Mouse (Mus musculus) liver, embryonic 11.5 days (tissue): Measurements from ENCODE around the gene 5430427O19Rik. TPM values are rescaled to one million over a fixed set of nuclear protein-coding genes. Genes with fewer than 3 reads are reported as not detected.

Source experiments
- ATAC-seq: fragments of 200-750 bp; cut with Nextera tagmentation; replicated peaks from 2 replicates; pipeline ENCODE4 v1.8.0; 2017; ENCODE audit warnings: moderate number of reproducible peaks, mild to moderate bottlenecking, moderate TSS enrichment, moderate library complexity; ENCODE audit not compliant: low FRiP score
- DNase-seq: peaks from one replicate; pipeline ENCODE4 v3.0.0-alpha.2; 2017; ENCODE audit warnings: low spot score
- H3K27ac ChIP-seq: fragments of 300-500 bp; sonication (generic); 2 replicates; pipeline ENCODE4 v1.5.1; 2014; ENCODE audit warnings: mild to moderate bottlenecking, low read depth, low read length, control low read depth
- H3K27me3 ChIP-seq: fragments of 300-500 bp; sonication (generic); replicated peaks from 2 replicates; pipeline ENCODE4 v1.6.1; 2014; ENCODE audit warnings: low read length, mixed read lengths; ENCODE audit not compliant: control insufficient read depth, insufficient read depth
- H3K36me3 ChIP-seq: fragments of 300-500 bp; sonication (generic); 2 replicates; pipeline ENCODE4 v1.6.1; 2014; ENCODE audit warnings: mild to moderate bottlenecking, low read length, moderate library complexity, mixed read lengths; ENCODE audit not compliant: control insufficient read depth, insufficient read depth
- H3K4me1 ChIP-seq: fragments of 300-500 bp; sonication (generic); replicated peaks from 2 replicates; pipeline ENCODE4 v1.6.1; 2014; ENCODE audit warnings: low read length, mixed read lengths; ENCODE audit not compliant: control insufficient read depth, insufficient read depth
- H3K4me2 ChIP-seq: fragments of 300-500 bp; sonication (generic); 2 replicates; pipeline ENCODE4 v1.6.1; 2014; ENCODE audit warnings: mild to moderate bottlenecking, control low read depth, moderate library complexity
- H3K4me3 ChIP-seq: fragments of 300-500 bp; sonication (generic); 2 replicates; pipeline ENCODE4 v1.5.1; 2014; ENCODE audit warnings: low read depth, low read length, control low read depth
- H3K9ac ChIP-seq: fragments of 300-500 bp; sonication (generic); 2 replicates; pipeline ENCODE4 v1.6.1; 2014; ENCODE audit warnings: low read depth, low read length, control low read depth
- H3K9me3 ChIP-seq: fragments of 300-500 bp; sonication (generic); 2 replicates; pipeline ENCODE4 v1.6.1; 2016; ENCODE audit warnings: low read length, inconsistent platforms, mixed read lengths; ENCODE audit not compliant: control insufficient read depth
- WGBS: fragments of 180-500 bp; shearing (Covaris S2); extraction: QIAGEN DNeasy Blood & Tissue Kit; methylation state at CpG from one replicate; pipeline ENCODE4 v1.1.7; 2014; 5-methylcytosine and 5-hydroxymethylcytosine counted together
- polyA plus RNA-seq: library from polyadenylated mRNA; unstranded; fragments of >200 nt; fragmentation: Nextera tagmentation; extraction: Ambion mirVana; gene quantifications from 2 replicates; pipeline ENCODE4 v1.2.1, GENCODE M21; 2014

The 5430427O19Rik gene
- polyA plus RNA-seq, 1 experiment from 2014 or later, result 0.23 TPM

DNA sequence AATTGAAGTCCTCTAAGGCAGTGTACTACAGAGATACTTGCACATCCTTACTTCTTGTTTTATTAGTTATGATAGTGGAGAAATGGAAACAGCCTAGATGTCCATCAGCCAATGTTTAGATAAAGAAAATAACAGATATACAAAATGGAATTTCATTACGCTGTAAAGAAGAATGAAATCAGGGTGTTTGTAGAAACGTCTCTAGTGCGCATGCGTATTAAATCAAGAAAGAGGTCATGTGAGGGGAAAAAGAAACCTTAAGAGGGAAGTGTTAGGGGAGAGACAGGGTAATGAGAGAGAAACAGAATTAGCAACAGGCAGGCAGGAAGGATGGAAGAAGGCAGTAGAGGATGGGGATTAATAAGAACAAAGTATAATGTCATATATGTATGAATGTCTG, 4.2 kb downstream of the 5430427O19Rik start:
- Histone ChIP-seq H3K9ac (no peak overlapping the region), H3K27me3 (no peaks in the 10 kb centered on the region), H3K36me3 (no peaks in the 10 kb centered on the region), H3K27ac (no peak overlapping the region), H3K4me3 (no peak overlapping the region), H3K4me2 (no peak overlapping the region), H3K4me1 (no peaks in the 10 kb centered on the region), H3K9me3 (no peaks in the 10 kb centered on the region)
- ATAC-seq (no peak), DNase-seq (no peak)
- WGBS, result 88% methylated on average over 4 of the region's 4 CpGs

- H3K9ac ChIP-seq, result no peak overlapping the region
- H3K9me3 ChIP-seq, result no peaks in the 10 kb centered on the region
Measured at GRCm38 (mm10) chrX:85875951-85876350, 5.8 kb downstream of the 5430427O19Rik start.

DNA sequence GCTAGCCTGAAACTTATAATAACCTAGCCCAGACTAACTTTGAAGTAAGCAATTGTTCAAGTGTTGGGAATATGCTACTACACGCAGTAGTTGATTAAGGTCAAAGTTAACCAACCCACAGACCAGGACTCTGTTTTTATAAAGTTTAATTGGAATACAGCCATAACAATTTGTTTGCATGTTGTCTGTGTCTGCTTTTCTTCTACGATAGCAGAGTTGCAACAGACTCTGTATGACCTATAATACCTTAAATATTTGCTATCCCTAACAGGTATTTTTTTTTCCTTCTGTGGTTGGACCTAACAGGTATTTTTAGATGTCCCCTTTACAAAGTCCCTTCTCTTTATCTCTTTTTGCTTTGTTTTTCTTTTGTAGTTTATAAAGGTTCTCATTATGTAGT, 7.6 kb downstream of the 5430427O19Rik start:
- H3K27ac ChIP-seq, result no peak overlapping the region
- ATAC-seq (no peak), DNase-seq (no peak)
- no peaks in the 10 kb centered on the region for H3K36me3 ChIP-seq
- H3K4me1 ChIP-seq, result no peaks in the 10 kb centered on the region
- 79% methylated on average over 2 of the region's 2 CpGs for WGBS
- no peak overlapping the region for H3K4me3 ChIP-seq
- no peak overlapping the region for H3K4me2 ChIP-seq
- no peaks in the 10 kb centered on the region for H3K9me3 ChIP-seq
- no peak overlapping the region for H3K9ac ChIP-seq
- H3K27me3 ChIP-seq, result no peaks in the 10 kb centered on the region

More at GRCm38 (mm10) chrX:85875951-85876350, 5.8 kb downstream of the 5430427O19Rik start:
- no peak for ATAC-seq
- H3K4me1 ChIP-seq, result no peaks in the 10 kb centered on the region
- no peak for DNase-seq
- H3K4me3 ChIP-seq, result no peak overlapping the region
- no peaks in the 10 kb centered on the region for H3K27me3 ChIP-seq
- no peak overlapping the region for H3K27ac ChIP-seq
- H3K36me3 ChIP-seq, result no peaks in the 10 kb centered on the region
- no peak overlapping the region for H3K4me2 ChIP-seq

- ATAC-seq, result no peak
- DNase-seq, result no peak
- Histone ChIP-seq H3K9me3 (no peaks in the 10 kb centered on the region), H3K27ac (no peak overlapping the region), H3K4me3 (no peak overlapping the region), H3K4me1 (no peaks in the 10 kb centered on the region), H3K27me3 (no peaks in the 10 kb centered on the region), H3K36me3 (no peaks in the 10 kb centered on the region), H3K9ac (no peak overlapping the region), H3K4me2 (no peak overlapping the region)
Measured at GRCm38 (mm10) chrX:85878293-85878692, 8.1 kb downstream of the 5430427O19Rik start.

- Histone ChIP-seq H3K9ac (no peak overlapping the region), H3K4me1 (no peaks in the 10 kb centered on the region), H3K27ac (no peak overlapping the region), H3K27me3 (no peaks in the 10 kb centered on the region), H3K36me3 (no peaks in the 10 kb centered on the region), H3K4me3 (no peak overlapping the region), H3K4me2 (no peak overlapping the region), H3K9me3 (no peaks in the 10 kb centered on the region)
- 58% methylated on average over 7 of the region's 7 CpGs for WGBS
- ATAC-seq (no peak), DNase-seq (no peak)
Measured at GRCm38 (mm10) chrX:85879198-85879977, 9.2 kb downstream of the 5430427O19Rik start.

DNA sequence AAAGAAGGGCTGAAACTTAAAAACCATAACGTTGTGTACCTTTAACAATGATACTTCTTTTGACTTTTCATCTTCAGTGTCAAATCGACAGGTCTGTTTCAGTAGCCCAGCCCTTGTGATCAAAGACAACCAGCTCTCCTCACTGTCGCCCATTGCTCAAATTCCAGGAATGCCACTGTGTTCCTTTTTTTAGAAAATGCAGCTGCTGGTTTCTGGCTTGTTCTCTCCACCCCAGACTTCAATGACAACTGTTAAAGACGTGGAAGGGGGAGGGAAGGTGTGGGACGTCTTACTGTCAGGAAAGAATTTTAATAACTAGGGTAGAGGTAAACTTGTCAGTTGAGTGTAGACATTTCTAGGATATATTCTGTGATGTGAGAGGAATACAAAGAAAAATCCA, 16.5 kb downstream of the 5430427O19Rik start:
- no peak overlapping the region for H3K27ac ChIP-seq
- no peak overlapping the region for H3K4me3 ChIP-seq
- H3K36me3 ChIP-seq, result no peaks in the 10 kb centered on the region
- no peak for ATAC-seq
- H3K9ac ChIP-seq, result no peak overlapping the region
- H3K4me1 ChIP-seq, result no peaks in the 10 kb centered on the region
- DNase-seq, result no peak
- no peak overlapping the region for H3K4me2 ChIP-seq
- no peaks in the 10 kb centered on the region for H3K9me3 ChIP-seq
- 34% methylated on average over 5 of the region's 5 CpGs for WGBS
- H3K27me3 ChIP-seq, result no peaks in the 10 kb centered on the region

GRCm38 (mm10) chrX:85901195-85901594, 31.0 kb downstream of the 5430427O19Rik start:
- H3K9me3 ChIP-seq, result no peaks in the 10 kb centered on the region
- no peak for DNase-seq

DNA sequence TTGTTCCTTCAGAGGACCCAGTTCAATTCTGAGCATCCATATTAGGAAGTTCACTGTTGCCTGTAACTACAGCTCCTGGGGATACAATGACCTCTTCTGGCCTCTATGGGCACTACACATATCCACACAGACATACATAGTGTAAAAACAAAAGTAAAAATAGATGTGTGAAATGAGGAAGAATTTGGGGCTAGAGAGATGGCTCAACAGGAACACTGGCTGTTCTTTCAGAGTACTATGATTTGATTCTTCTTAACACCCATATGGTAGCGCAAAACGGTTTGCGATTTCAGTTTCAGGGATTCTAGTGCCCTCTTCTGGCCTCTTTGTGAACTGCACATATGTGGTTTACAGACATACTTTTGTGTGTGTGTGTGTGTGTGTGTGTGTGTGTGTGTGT, 48.9 kb downstream of the 5430427O19Rik start:
- Histone ChIP-seq H3K9ac (no peak overlapping the region), H3K9me3 (no peaks in the 10 kb centered on the region), H3K4me3 (no peak overlapping the region), H3K27me3 (no peaks in the 10 kb centered on the region), H3K4me2 (no peak overlapping the region), H3K27ac (no peak overlapping the region), H3K36me3 (no peaks in the 10 kb centered on the region), H3K4me1 (no peaks in the 10 kb centered on the region)
- DNase-seq (no peak), ATAC-seq (no peak)
- WGBS, result 31% methylated on average over 3 of the region's 3 CpGs

More at GRCm38 (mm10) chrX:85901195-85901594, 31.0 kb downstream of the 5430427O19Rik start:
- Histone ChIP-seq H3K4me3 (no peak overlapping the region), H3K4me2 (no peak overlapping the region), H3K9ac (no peak overlapping the region), H3K36me3 (no peaks in the 10 kb centered on the region), H3K27ac (no peak overlapping the region), H3K27me3 (no peaks in the 10 kb centered on the region), H3K4me1 (no peaks in the 10 kb centered on the region)
- ATAC-seq, result no peak; the same call in 1 of the 2 replicates
- WGBS, result 44% methylated on average over 1 of the region's 1 CpGs

DNA sequence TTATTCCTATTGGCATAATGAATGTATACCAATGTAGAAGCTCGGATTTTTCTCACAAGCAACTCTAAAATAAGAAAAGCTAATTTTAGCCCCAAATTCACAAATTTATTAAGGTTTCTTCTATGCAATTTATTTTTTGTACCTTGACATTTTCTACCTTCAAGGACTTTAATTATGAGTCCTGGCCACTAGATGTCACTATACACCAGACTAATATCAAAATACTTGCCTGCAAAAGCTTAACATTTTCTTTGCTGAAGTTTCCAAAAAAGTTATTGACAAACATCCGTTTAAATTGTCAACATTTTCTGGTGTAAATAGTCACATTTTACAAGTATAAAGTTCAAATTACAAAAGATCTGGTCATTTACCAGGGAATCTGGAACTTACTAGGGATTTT, 62.8 kb downstream of the 5430427O19Rik start:
- ATAC-seq, result no peak

More for the DNA sequence above, 62.8 kb downstream of the 5430427O19Rik start:
- WGBS, result 3% methylated on average over 2 of the region's 2 CpGs
- Histone ChIP-seq H3K9ac (no peak overlapping the region), H3K4me3 (no peak overlapping the region), H3K4me2 (no peak overlapping the region), H3K9me3 (no peaks in the 10 kb centered on the region), H3K27ac (no peak overlapping the region), H3K27me3 (no peaks in the 10 kb centered on the region), H3K36me3 (no peaks in the 10 kb centered on the region), H3K4me1 (no peaks in the 10 kb centered on the region)
- no peak for DNase-seq
